Mouse (Mus musculus) monocyte, adult 59 days (primary cell): Measurements from ENCODE around the gene Acvr2a. TPM values are rescaled to one million over a fixed set of nuclear protein-coding genes. Genes with fewer than 3 reads are reported as not detected.

Experiments used
- total RNA-seq, 2 experiments: library from RNA; stranded (reverse); gene quantifications; one replicate each; pipeline ENCODE4 v1.2.4; 2023

Acvr2a gene
- 10 to 100 TPM in 1 of 2 experiments, 1 to 10 TPM in 1; 8.0 to 10.1 TPM for total RNA-seq

DNA sequence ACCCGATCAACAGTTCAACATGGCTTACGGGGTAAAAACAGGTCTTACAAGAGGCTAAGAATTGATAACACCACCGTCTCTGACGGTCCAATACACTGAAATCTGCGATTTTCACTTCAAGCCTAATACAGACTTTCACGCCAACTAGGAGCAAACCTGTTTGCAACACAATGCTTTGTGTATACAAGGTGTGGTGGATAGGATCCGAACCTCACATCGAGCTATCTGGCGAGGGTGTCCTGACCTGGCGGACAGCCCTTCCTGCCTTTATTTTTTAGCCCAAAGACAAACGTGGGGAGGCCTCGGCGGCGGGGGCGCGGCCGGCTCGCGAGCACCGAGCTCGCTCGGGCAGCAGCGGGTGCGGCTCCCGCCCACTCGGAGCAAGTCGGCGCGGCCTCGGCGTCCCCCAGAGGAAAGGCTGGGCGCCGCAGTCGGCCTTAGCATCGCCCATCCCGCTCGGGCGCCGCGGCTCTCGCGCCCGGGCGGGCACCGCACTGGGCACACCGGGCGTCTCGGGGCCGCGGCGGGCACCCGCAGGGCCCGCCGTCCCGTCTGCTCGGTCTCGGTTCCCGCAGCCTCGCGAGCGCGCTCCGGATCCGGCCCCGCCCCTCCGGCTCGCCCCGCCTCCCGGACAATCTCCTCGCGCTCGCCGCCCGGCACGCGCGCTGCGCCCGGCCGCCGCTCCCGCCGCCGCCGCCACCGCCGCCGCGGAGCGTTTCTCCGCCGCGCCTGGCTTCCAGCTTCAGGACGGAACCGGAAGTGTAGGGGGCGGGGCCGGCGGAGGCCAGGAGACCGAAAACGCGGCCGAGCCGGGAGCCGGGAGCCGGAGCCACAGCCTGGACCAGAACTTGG is at the start of gene Acvr2a:
TSS of gene Acvr2a (plus strand) at position 739 of the 852 bp plus-strand sequence.

GRCm38 (mm10) chr2:48948841-48949584 is 135.1 kb downstream of the Acvr2a start, which contains the start of gene Mbd5:
Gene Mbd5 (plus strand): TSS chr2:48949508.

DNA sequence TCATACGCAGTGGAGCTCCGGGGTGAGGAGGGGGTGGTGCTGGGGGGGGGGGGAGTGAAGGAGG is 136.2 kb downstream of the Acvr2a start, which contains the start of gene Orc4:
TSS of gene Orc4 (minus strand) at position 26 of the 64 bp plus-strand sequence.

Other genes with a start within 250 kb of the Acvr2a start
- gene Mbd5, start 135.4 kb downstream of the Acvr2a start, total RNA-seq: 10 to 100 TPM; 32.8 to 42.2 TPM
- 10 to 100 TPM; 48.6 to 63.5 TPM for gene Orc4, start 136.2 kb downstream of the Acvr2a start, total RNA-seq